Mouse (Mus musculus) heart, embryonic 15.5 days (tissue): Measurements from ENCODE around the gene Olfr813. TPM values are rescaled to one million over a fixed set of nuclear protein-coding genes. Genes with fewer than 3 reads are reported as not detected.
"Not testable (repeated sequence)": the region's sequence is repeated elsewhere in the genome, so short reads cannot be mapped to it uniquely, and the experiment has no call there.

Experiments
- ATAC-seq: fragments of 200-750 bp; cut with Nextera tagmentation; replicated peaks from 2 replicates; pipeline ENCODE4 v1.8.0; 2017; ENCODE audit warnings: low read depth, moderate TSS enrichment; ENCODE audit not compliant: insufficient number of reproducible peaks, insufficient read depth, low FRiP score
- H3K27ac ChIP-seq: fragments of 300-500 bp; sonication (generic); 2 replicates; pipeline ENCODE4 v1.5.1; 2015; ENCODE audit warnings: mild to moderate bottlenecking, inconsistent platforms
- H3K27me3 ChIP-seq: fragments of 300-500 bp; sonication (generic); 2 replicates; pipeline ENCODE4 v1.6.1; 2015; ENCODE audit warnings: inconsistent platforms
- H3K36me3 ChIP-seq: fragments of 300-500 bp; sonication (generic); 2 replicates; pipeline ENCODE4 v1.6.1; 2015; ENCODE audit warnings: mild to moderate bottlenecking, inconsistent platforms
- H3K4me1 ChIP-seq: fragments of 300-500 bp; sonication (generic); replicated peaks from 2 replicates; pipeline ENCODE4 v1.6.1; 2015; ENCODE audit warnings: inconsistent platforms
- H3K4me2 ChIP-seq: fragments of 300-500 bp; sonication (generic); 2 replicates; pipeline ENCODE4 v1.6.1; 2015; ENCODE audit warnings: inconsistent platforms, mild to moderate bottlenecking, moderate library complexity
- H3K4me3 ChIP-seq: fragments of 300-500 bp; sonication (generic); 2 replicates; pipeline ENCODE4 v1.5.1; 2015; ENCODE audit warnings: mild to moderate bottlenecking, inconsistent platforms
- H3K9ac ChIP-seq: fragments of 300-500 bp; sonication (generic); 2 replicates; pipeline ENCODE4 v1.6.1; 2015; ENCODE audit warnings: mild to moderate bottlenecking, inconsistent platforms
- H3K9me3 ChIP-seq: fragments of 300-500 bp; sonication (generic); replicated peaks from 2 replicates; pipeline ENCODE4 v1.6.1; 2016; ENCODE audit warnings: inconsistent platforms
- WGBS: fragments of 180-500 bp; shearing (Covaris S2); methylation state at CpG from one replicate; pipeline ENCODE4 v1.1.7; 2015; ENCODE audit warnings: mixed read lengths; 5-methylcytosine and 5-hydroxymethylcytosine counted together
- polyA plus RNA-seq: library from polyadenylated mRNA; unstranded; fragments of >200 nt; fragmentation: Nextera tagmentation; extraction: Ambion mirVana; gene quantifications from 2 replicates; pipeline ENCODE4 v1.2.1, GENCODE M21; 2015

Olfr813 gene
- polyA plus RNA-seq = not detected in 2 replicates

- Histone ChIP-seq H3K4me1 (no peaks in the 10 kb centered on the region), H3K4me2 (no peak within 1 kb of the TSS), H3K27me3 (no peaks in the 10 kb centered on the region), H3K36me3 (no peaks in the 10 kb centered on the region), H3K27ac (no peak within 1 kb of the TSS), H3K9me3 (no peaks in the 10 kb centered on the region), H3K4me3 (no peak within 1 kb of the TSS), H3K9ac (no peak within 1 kb of the TSS)
- ATAC-seq = no peak
Observed at GRCm38 (mm10) chr10:129855067-129855466, at the start of gene Olfr813. Olfr813 (plus strand) TSS chr10:129855367.

GRCm38 (mm10) chr10:129845994-129846393, 9.2 kb upstream of the Olfr813 start, which contains the start of gene Olfr812:
Olfr812 (minus strand) TSS chr10:129846094.
- H3K9me3 ChIP-seq = no peaks in the 10 kb centered on the region
- no peak within 1 kb of the TSS for H3K4me3 ChIP-seq
- no peaks in the 10 kb centered on the region for H3K4me1 ChIP-seq
- no peak for ATAC-seq
- no peaks in the 10 kb centered on the region for H3K27me3 ChIP-seq
- H3K4me2 ChIP-seq = no peak within 1 kb of the TSS
- WGBS = 65% methylated on average over 1 of the region's 1 CpGs
- H3K9ac ChIP-seq = no peak within 1 kb of the TSS
- no peaks in the 10 kb centered on the region for H3K36me3 ChIP-seq
- no peak within 1 kb of the TSS for H3K27ac ChIP-seq

- Histone ChIP-seq H3K9me3 (no peaks in the 10 kb centered on the region), H3K4me1 (no peaks in the 10 kb centered on the region), H3K27ac (no peak overlapping the region), H3K27me3 (no peaks in the 10 kb centered on the region), H3K4me2 (no peak overlapping the region), H3K9ac (no peak overlapping the region), H3K4me3 (no peak overlapping the region), H3K36me3 (no peaks in the 10 kb centered on the region)
- WGBS = 78% methylated on average over 1 of the region's 1 CpGs
- no peak for ATAC-seq
Observed at GRCm38 (mm10) chr10:129847343-129847742, 7.8 kb upstream of the Olfr813 start.

GRCm38 (mm10) chr10:129879751-129880150, 24.6 kb downstream of the Olfr813 start, which contains the start of gene Olfr814:
Olfr814 (minus strand) TSS chr10:129879851.
- not testable (repeated sequence) for ATAC-seq, H3K4me2 ChIP-seq, H3K4me3 ChIP-seq, H3K9me3 ChIP-seq, H3K27ac ChIP-seq, H3K9ac ChIP-seq, H3K27me3 ChIP-seq, H3K36me3 ChIP-seq, H3K4me1 ChIP-seq
- 50% methylated on average over 1 of the region's 1 CpGs for WGBS

GRCm38 (mm10) chr10:129885496-129885895, 30.3 kb downstream of the Olfr813 start:
- H3K4me2 ChIP-seq, ATAC-seq, H3K36me3 ChIP-seq, H3K27ac ChIP-seq, H3K4me1 ChIP-seq, H3K27me3 ChIP-seq, H3K4me3 ChIP-seq, H3K9me3 ChIP-seq, H3K9ac ChIP-seq: not testable (repeated sequence)
- WGBS = 61% methylated on average over 6 of the region's 6 CpGs

- ATAC-seq = no peak
- no peak overlapping the region for H3K9ac ChIP-seq
- no peak overlapping the region for H3K4me2 ChIP-seq
- H3K9me3 ChIP-seq = no peaks in the 10 kb centered on the region
- H3K36me3 ChIP-seq = no peaks in the 10 kb centered on the region
- no peaks in the 10 kb centered on the region for H3K4me1 ChIP-seq
- no peak overlapping the region for H3K4me3 ChIP-seq
- H3K27ac ChIP-seq = no peak overlapping the region
- WGBS = 83% methylated on average over 7 of the region's 7 CpGs
- H3K27me3 ChIP-seq = no peaks in the 10 kb centered on the region
Observed at GRCm38 (mm10) chr10:129885934-129886333, 30.8 kb downstream of the Olfr813 start.

GRCm38 (mm10) chr10:129905767-129906166, 50.6 kb downstream of the Olfr813 start, which contains the start of gene Olfr815:
Olfr815 (minus strand) TSS chr10:129905867.
- H3K4me3 ChIP-seq, H3K9me3 ChIP-seq, H3K4me1 ChIP-seq, H3K4me2 ChIP-seq, H3K36me3 ChIP-seq, H3K27me3 ChIP-seq, ATAC-seq, H3K27ac ChIP-seq, H3K9ac ChIP-seq: not testable (repeated sequence)
- WGBS = 54% methylated on average over 1 of the region's 1 CpGs

Other genes with a start within 250 kb of the Olfr813 start
- gene Olfr796, start 242.8 kb upstream of the Olfr813 start, polyA plus RNA-seq = not detected in 2 replicates
- gene Olfr798, start 227.4 kb upstream of the Olfr813 start, polyA plus RNA-seq = not detected in 2 replicates
- not detected in 2 replicates for gene Olfr799, start 217.9 kb upstream of the Olfr813 start, polyA plus RNA-seq
- not detected in 2 replicates for gene Olfr800, start 197.7 kb upstream of the Olfr813 start, polyA plus RNA-seq
- not detected in 2 replicates for gene Olfr801, start 181.5 kb upstream of the Olfr813 start, polyA plus RNA-seq
- gene Olfr802, start 167.2 kb upstream of the Olfr813 start, polyA plus RNA-seq = not detected in 2 replicates
- gene Olfr803, start 161.1 kb upstream of the Olfr813 start, polyA plus RNA-seq = not detected in 2 replicates
- gene Olfr804, start 152.2 kb upstream of the Olfr813 start, polyA plus RNA-seq = not detected in 2 replicates
- not detected in 2 replicates for gene Olfr805, start 126.0 kb upstream of the Olfr813 start, polyA plus RNA-seq
- gene Olfr806, start 113.4 kb upstream of the Olfr813 start, polyA plus RNA-seq = not detected in 2 replicates
- not detected in 2 replicates for gene Olfr807, start 97.6 kb upstream of the Olfr813 start, polyA plus RNA-seq
- not detected in 2 replicates for gene Olfr808, start 89.9 kb upstream of the Olfr813 start, polyA plus RNA-seq
- not detected in 2 replicates for gene Olfr809, start 80.7 kb upstream of the Olfr813 start, polyA plus RNA-seq
- not detected in 2 replicates for gene Olfr810, start 60.5 kb upstream of the Olfr813 start, polyA plus RNA-seq
- not detected in 2 replicates for gene Olfr811, start 51.0 kb upstream of the Olfr813 start, polyA plus RNA-seq
- not detected in 2 replicates for gene Olfr812, start 9.3 kb upstream of the Olfr813 start, polyA plus RNA-seq
- gene Olfr814, start 24.5 kb downstream of the Olfr813 start, polyA plus RNA-seq = not detected in 2 replicates
- not detected in 2 replicates for gene Olfr815, start 50.5 kb downstream of the Olfr813 start, polyA plus RNA-seq
- not detected in 2 replicates for gene Olfr816, start 60.2 kb downstream of the Olfr813 start, polyA plus RNA-seq
- not detected in 2 replicates for gene Olfr818, start 93.7 kb downstream of the Olfr813 start, polyA plus RNA-seq
- not detected in 2 replicates for gene Olfr819, start 111.9 kb downstream of the Olfr813 start, polyA plus RNA-seq
- not detected in 2 replicates for gene Olfr247, start 120.8 kb downstream of the Olfr813 start, polyA plus RNA-seq
- not detected in 2 replicates for gene Gm10310, start 129.7 kb downstream of the Olfr813 start, polyA plus RNA-seq
- not detected in 2 replicates for gene Olfr820, start 157.3 kb downstream of the Olfr813 start, polyA plus RNA-seq
- gene Olfr821, start 175.0 kb downstream of the Olfr813 start, polyA plus RNA-seq = not detected in 2 replicates
- gene Olfr822, start 215.8 kb downstream of the Olfr813 start, polyA plus RNA-seq = not detected in 2 replicates